Mouse (Mus musculus) ES-Bruce4 (cell line): ENCODE measurements around the gene Mink1. TPM values are rescaled to one million over a fixed set of nuclear protein-coding genes. Genes with fewer than 3 reads are reported as not detected.
"Not testable (repeated sequence)": the region's sequence is repeated elsewhere in the genome, so short reads cannot be mapped to it uniquely, and the experiment has no call there.

Experiments used
- H3K27ac ChIP-seq: 2 replicates; pipeline ENCODE4 v1.5.1; 2012; ENCODE audit warnings: low read length, inconsistent platforms; ENCODE audit not compliant: insufficient read depth
- H3K27me3 ChIP-seq: 2 replicates; pipeline ENCODE4 v1.6.1; 2012; ENCODE audit warnings: mild to moderate bottlenecking, low read length, inconsistent platforms; ENCODE audit not compliant: control insufficient read depth, poor library complexity, insufficient read depth, severe bottlenecking
- H3K36me3 ChIP-seq: 2 replicates; pipeline ENCODE4 v1.6.1; 2012; ENCODE audit warnings: inconsistent platforms, mild to moderate bottlenecking, low read length, moderate library complexity; ENCODE audit not compliant: control insufficient read depth, poor library complexity, insufficient read depth, severe bottlenecking
- H3K4me1 ChIP-seq: one replicate; pipeline ENCODE4 v1.8.1; 2011; ENCODE audit warnings: low read length; ENCODE audit not compliant: control insufficient read depth, insufficient read depth
- H3K4me3 ChIP-seq: 2 replicates; pipeline ENCODE4 v1.5.1; 2011; ENCODE audit warnings: low read depth, mild to moderate bottlenecking, low read length
- H3K9ac ChIP-seq: 2 replicates; pipeline ENCODE4 v1.6.1; 2012; ENCODE audit warnings: low read depth, mild to moderate bottlenecking, inconsistent platforms; ENCODE audit not compliant: poor library complexity, severe bottlenecking
- H3K9me3 ChIP-seq: replicated peaks from 2 replicates; pipeline ENCODE4 v1.6.1; 2012; ENCODE audit warnings: mild to moderate bottlenecking, low read length, inconsistent platforms; ENCODE audit not compliant: control insufficient read depth, poor library complexity, insufficient read depth, severe bottlenecking
- CTCF ChIP-seq: IDR thresholded peaks from one replicate; pipeline ENCODE4 v1.8.1; 2011; ENCODE audit warnings: low read depth, low read length
- EP300 ChIP-seq: IDR thresholded peaks from 2 replicates; pipeline ENCODE4 v1.6.1; 2011; ENCODE audit warnings: low read depth, low read length; ENCODE audit not compliant: insufficient read depth
- POLR2A ChIP-seq: IDR thresholded peaks from one replicate; pipeline ENCODE4 v1.8.1; 2011; ENCODE audit warnings: low read length; ENCODE audit not compliant: insufficient read depth
- polyA plus RNA-seq: library from polyadenylated mRNA; stranded (reverse); fragments of >200 nt; gene quantifications from 2 replicates; pipeline ENCODE4 v1.2.4, GENCODE M21; 2011; ENCODE audit warnings: low read depth; ENCODE audit not compliant: missing spikeins, insufficient read depth, insufficient read length

Gene Mink1
- polyA plus RNA-seq, 1 experiment: 31.8 TPM

GRCm38 (mm10) chr11:70520178-70520769 is 42.4 kb upstream of the Mink1 start:
- H3K9me3 ChIP-seq: no peaks in the 10 kb centered on the region
- no peak for TF ChIP-seq POLR2A
- TF ChIP-seq CTCF: no peak
- TF ChIP-seq EP300: no peak
- peak overlapping the region; percentile 56 for H3K4me3 ChIP-seq
- H3K36me3 ChIP-seq: no peaks in the 10 kb centered on the region
- H3K27ac ChIP-seq: no peak overlapping the region
- H3K9ac ChIP-seq: peak overlapping the region; percentile 71
- peaks cover 2% of the 10 kb centered on the region for H3K4me1 ChIP-seq
- no peaks in the 10 kb centered on the region for H3K27me3 ChIP-seq

DNA sequence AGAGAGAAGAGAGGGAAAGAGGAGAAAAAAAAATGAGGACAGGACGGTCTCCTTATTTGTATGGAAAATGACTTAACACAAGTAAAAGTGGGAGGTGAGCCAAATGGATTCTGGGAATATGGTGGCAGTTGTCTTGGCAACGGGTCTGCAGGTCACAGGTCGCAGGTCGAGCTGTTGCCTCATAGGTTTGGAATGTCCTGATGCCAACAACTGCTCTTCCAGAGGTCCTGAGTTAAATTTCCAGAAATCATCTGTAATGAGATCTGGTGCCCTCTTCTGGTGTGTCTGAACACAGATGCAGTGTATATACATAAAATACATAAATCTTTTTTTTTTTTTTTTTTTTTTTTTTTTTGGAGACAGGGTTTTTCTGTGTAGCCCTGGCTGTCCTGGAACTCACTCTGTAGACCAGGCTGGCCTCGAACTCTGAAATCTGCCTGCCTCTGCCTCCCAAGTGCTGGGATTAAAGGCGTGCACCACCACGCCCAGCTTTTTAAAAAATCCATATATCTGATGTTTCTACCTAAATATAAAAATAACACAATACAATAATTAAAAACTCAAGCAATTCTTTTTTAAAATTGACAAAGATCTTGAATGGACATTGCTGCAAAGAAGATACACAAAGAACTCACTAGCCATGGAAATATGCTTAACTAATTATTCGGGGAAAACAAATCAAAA is 39.2 kb upstream of the Mink1 start:
- H3K4me1 ChIP-seq, H3K9me3 ChIP-seq, H3K27me3 ChIP-seq, H3K9ac ChIP-seq, H3K4me3 ChIP-seq, H3K27ac ChIP-seq: not testable (repeated sequence)
- H3K36me3 ChIP-seq: peaks cover 20% of the 10 kb centered on the region

- H3K36me3 ChIP-seq: peaks cover 21% of the 10 kb centered on the region
- TF ChIP-seq EP300 (no peak), POLR2A (no peak), CTCF (no peak)
- H3K9ac ChIP-seq: peak overlapping the region; percentile 43
- H3K4me1 ChIP-seq: peaks cover 2% of the 10 kb centered on the region
- H3K9me3 ChIP-seq: no peaks in the 10 kb centered on the region
- H3K27ac ChIP-seq: no peak overlapping the region
- no peaks in the 10 kb centered on the region for H3K27me3 ChIP-seq
- H3K4me3 ChIP-seq: peak overlapping the region; percentile 33; the same call in 1 of the 2 replicates
Measured at GRCm38 (mm10) chr11:70524782-70525181, 37.9 kb upstream of the Mink1 start.

DNA sequence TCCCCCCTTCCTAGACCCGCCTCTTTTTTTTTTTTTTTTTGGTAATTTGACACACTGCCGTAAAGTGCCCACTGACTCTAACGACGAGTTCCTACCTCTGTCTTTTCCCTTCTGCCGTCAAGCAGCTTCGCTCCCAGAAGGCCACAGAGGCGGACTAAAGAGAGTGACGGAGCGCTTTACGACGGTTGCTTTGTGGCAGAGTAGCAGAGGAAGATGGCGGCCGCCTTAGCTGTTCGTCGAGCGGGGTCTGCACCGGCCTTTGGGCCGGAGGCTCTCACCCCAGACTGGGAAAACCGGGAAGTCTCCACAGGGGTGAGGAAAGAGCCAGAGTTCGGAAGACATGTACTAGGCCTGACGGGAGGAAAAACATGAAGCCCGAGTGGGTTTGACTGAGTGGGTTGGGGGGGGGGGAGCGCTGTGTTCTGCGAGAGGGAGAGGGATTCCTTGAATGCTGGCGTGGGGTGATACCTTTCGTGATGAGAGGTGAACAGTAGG is 37.5 kb upstream of the Mink1 start, which contains the start of gene Psmb6:
Psmb6 (plus strand) TSS at position 184 of the 495 bp plus-strand sequence.
- H3K4me3 ChIP-seq: peak within 1 kb of the TSS; percentile 91
- H3K9ac ChIP-seq: peak within 1 kb of the TSS; percentile 73
- peaks cover 21% of the 10 kb centered on the region for H3K36me3 ChIP-seq
- H3K4me1 ChIP-seq: peaks cover 2% of the 10 kb centered on the region
- no peaks in the 10 kb centered on the region for H3K9me3 ChIP-seq
- no peaks in the 10 kb centered on the region for H3K27me3 ChIP-seq
- TF ChIP-seq POLR2A: peak; percentile 87
- peak; percentile 21; the same call in 1 of the 2 replicates for TF ChIP-seq EP300
- no peak for TF ChIP-seq CTCF
- no peak within 1 kb of the TSS for H3K27ac ChIP-seq

DNA sequence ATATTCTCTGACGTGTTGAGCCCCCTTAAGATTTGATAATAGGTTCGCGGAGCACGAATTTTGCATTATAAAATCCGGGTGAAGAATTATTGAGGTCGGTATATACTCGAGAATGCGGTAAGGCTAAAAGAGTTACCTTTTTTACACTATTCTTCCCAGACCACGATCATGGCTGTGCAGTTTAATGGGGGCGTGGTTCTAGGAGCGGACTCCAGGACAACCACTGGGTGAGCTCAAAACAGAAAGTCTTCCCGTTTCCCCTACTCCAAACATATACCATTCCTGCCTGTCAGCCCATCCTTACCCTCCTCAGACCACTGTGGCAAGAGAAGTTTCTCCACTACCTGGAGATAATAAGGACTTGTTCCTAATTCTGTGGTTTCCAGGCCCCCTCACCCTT is 37.0 kb upstream of the Mink1 start:
- peaks cover 1% of the 10 kb centered on the region for H3K4me1 ChIP-seq
- H3K9me3 ChIP-seq: no peaks in the 10 kb centered on the region
- no peaks in the 10 kb centered on the region for H3K27me3 ChIP-seq
- H3K4me3 ChIP-seq: peak overlapping the region; percentile 91
- TF ChIP-seq POLR2A: no peak
- no peak for TF ChIP-seq CTCF
- TF ChIP-seq EP300: no peak
- H3K9ac ChIP-seq: peak overlapping the region; percentile 73
- no peak overlapping the region for H3K27ac ChIP-seq
- peaks cover 21% of the 10 kb centered on the region for H3K36me3 ChIP-seq

DNA sequence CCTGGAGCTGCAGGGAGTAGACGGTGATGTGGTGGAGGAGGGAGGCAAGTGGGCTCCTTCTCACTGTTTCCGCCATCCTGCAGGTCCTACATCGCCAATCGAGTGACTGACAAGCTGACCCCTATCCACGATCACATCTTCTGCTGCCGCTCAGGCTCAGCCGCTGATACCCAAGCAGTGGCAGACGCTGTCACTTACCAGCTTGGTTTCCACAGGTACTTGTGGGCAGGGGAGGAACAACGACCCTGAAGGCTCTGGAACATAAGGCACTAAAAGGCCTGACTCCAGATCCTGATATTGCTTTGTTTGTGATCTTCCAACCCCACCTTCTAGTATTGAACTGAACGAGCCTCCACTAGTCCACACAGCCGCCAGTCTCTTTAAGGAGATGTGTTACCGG is 36.5 kb upstream of the Mink1 start:
- H3K9me3 ChIP-seq: no peaks in the 10 kb centered on the region
- peak overlapping the region; percentile 14; the same call in 1 of the 2 replicates for H3K4me3 ChIP-seq
- H3K27me3 ChIP-seq: no peaks in the 10 kb centered on the region
- peaks cover 21% of the 10 kb centered on the region for H3K36me3 ChIP-seq
- no peaks in the 10 kb centered on the region for H3K4me1 ChIP-seq
- no peak overlapping the region for H3K27ac ChIP-seq
- H3K9ac ChIP-seq: peak overlapping the region; percentile 73; the same call in 1 of the 2 replicates
- TF ChIP-seq CTCF (no peak), EP300 (no peak), POLR2A (no peak)
